Comparison of ENCODE assay signal across 8 mouse cellular contexts in genomic region chr1:86586992-86587391, GRCm38 (mm10). TPM values are rescaled to one million over a fixed set of nuclear protein-coding genes. Genes with fewer than 3 reads are reported as not detected.
DNase-seq lines count a peak whose midpoint lies in the region; ATAC-seq lines count a peak whose summit lies in the region.

No protein-coding gene starts in this region.

- 0 out of 2 replicates have a peak overlapping the region, but pooled peaks have one; percentile 2 for H3K27ac ChIP-seq in hindbrain, embryonic 14.5 days

- H3K4me1 ChIP-seq in hindbrain, embryonic 14.5 days (replicated peaks; ENCODE audit: control insufficient read depth, insufficient read depth, low read length), result peaks cover 7% of the 10 kb centered on the region

- H3K4me3 ChIP-seq in hindbrain, embryonic 14.5 days (replicated peaks; ENCODE audit: low read length), result peak overlapping the region; percentile 96

- peak; percentile 26 for ATAC-seq in hindbrain, embryonic 14.5 days (ENCODE audit: low FRiP score)

- DNase-seq in NIH3T3 (ENCODE audit: low read depth), result peak; percentile 89
- peak; percentile 86 to 88 for DNase-seq in cerebellum, postnatal 25 days
- DNase-seq in frontal cortex, postnatal 25 days (ENCODE audit: low spot score in 2 of 2), result peak; percentile 67 to 68
- DNase-seq in hindbrain, embryonic 14.5 days (ENCODE audit: low spot score), result peak; percentile 81
- peak; percentile 62 for DNase-seq in left cerebral cortex, adult 11 months (ENCODE audit: low spot score)
- peak; percentile 87 to 89 for DNase-seq in lung, postnatal 4 days
- DNase-seq in retina, postnatal 7 days (ENCODE audit: low read depth, low spot score), result peak; percentile 67
- DNase-seq in urinary bladder, adult 2 months (ENCODE audit: low spot score), result peak; percentile 73

- no peaks in the 10 kb centered on the region for H3K9me3 ChIP-seq in hindbrain, embryonic 14.5 days (ENCODE audit: control insufficient read depth, low read length)

- under 1% methylated on average over 26 of the region's 26 CpGs for WGBS in hindbrain, embryonic 14.5 days

- peaks cover 23% of the 10 kb centered on the region for H3K36me3 ChIP-seq in hindbrain, embryonic 14.5 days (replicated peaks; ENCODE audit: control insufficient read depth, insufficient read depth)

- peak overlapping the region; percentile 93 for H3K9ac ChIP-seq in hindbrain, embryonic 14.5 days

- H3K4me2 ChIP-seq in hindbrain, embryonic 14.5 days (replicated peaks), result peak overlapping the region; percentile 77

- no peaks in the 10 kb centered on the region for H3K27me3 ChIP-seq in hindbrain, embryonic 14.5 days (ENCODE audit: control insufficient read depth, insufficient read depth, low read length)

RNA-seq across cellular contexts. Expression of gene Cops7b, which starts 4.3 kb away (rescaled TPM):
- 50.5 and 55.3 TPM in 2 replicates for polyA plus RNA-seq in hindbrain, embryonic 14.5 days (2014; fragmentation: Nextera tagmentation; extraction: Ambion mirVana)
- polyA plus RNA-seq in urinary bladder, adult 2 months (2012; rRNA removed), result 22.0 and 34.3 TPM in 2 replicates

RNA-seq across cellular contexts. Expression of gene Pde6d, which starts 4.6 kb away (rescaled TPM):
- polyA plus RNA-seq in hindbrain, embryonic 14.5 days (2014; fragmentation: Nextera tagmentation; extraction: Ambion mirVana), result 96.6 and 112 TPM in 2 replicates
- polyA plus RNA-seq in urinary bladder, adult 2 months (2012; rRNA removed), result 48.0 and 49.0 TPM in 2 replicates

Comparison
In these comparisons a context has a peak if more than half of its experiments do, and no peak if none do; other contexts are left out.
1. Peak in every context shown above with its lines: DNase-seq, ATAC-seq, H3K4me3 ChIP-seq and H3K27ac ChIP-seq.